Mouse (Mus musculus) kidney, adult 2 months (tissue): ENCODE results near the gene Ip6k3.

ENCODE experiments used
- CTCF ChIP-seq: fragments of 200-500 bp; conservative IDR thresholded peaks from 2 replicates; pipeline ENCODE4 v1.5.1; 2011; ENCODE audit warnings: low read depth, mild to moderate bottlenecking, control low read depth, low read length, moderate library complexity, mixed read lengths; ENCODE audit not compliant: insufficient read depth, insufficient read length
- POLR2A ChIP-seq: fragments of 200-500 bp; IDR thresholded peaks from one replicate; pipeline ENCODE4 v1.6.1; 2011; ENCODE audit warnings: low read depth, low read length, control low read depth

DNA sequence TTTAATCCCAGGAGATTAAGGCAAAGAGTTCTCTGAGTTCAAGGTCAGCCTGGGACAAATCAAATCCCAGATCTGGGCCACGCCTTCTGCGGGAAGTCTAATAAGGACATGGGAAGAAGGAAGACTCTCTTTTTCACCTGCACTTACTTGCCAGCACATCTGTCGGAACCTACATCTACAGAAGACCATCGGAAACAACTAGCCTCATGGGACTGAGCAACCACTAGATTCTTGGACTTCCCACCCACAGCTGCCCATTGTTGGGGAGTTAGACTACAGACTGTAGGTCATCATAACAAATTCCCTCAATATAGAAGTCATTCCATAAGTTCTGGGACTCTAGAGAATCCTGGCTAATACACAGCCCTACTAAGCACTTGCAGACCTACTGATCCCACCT lies 974 bp upstream of the Ip6k3 start:
- TF ChIP-seq POLR2A, result no peak
- TF ChIP-seq CTCF, result no peak
